Mouse (Mus musculus): ENCODE data around the gene Utp14a. TPM values are rescaled to one million over a fixed set of nuclear protein-coding genes. Genes with fewer than 3 reads are reported as not detected.
"Not testable (repeated sequence)": the region's sequence is repeated elsewhere in the genome, so short reads cannot be mapped to it uniquely, and the experiment has no call there.

The Utp14a gene
- polyA plus RNA-seq (2015; fragmentation: Nextera tagmentation; extraction: Ambion mirVana), result 14.0 and 16.2 TPM in 2 replicates

DNA sequence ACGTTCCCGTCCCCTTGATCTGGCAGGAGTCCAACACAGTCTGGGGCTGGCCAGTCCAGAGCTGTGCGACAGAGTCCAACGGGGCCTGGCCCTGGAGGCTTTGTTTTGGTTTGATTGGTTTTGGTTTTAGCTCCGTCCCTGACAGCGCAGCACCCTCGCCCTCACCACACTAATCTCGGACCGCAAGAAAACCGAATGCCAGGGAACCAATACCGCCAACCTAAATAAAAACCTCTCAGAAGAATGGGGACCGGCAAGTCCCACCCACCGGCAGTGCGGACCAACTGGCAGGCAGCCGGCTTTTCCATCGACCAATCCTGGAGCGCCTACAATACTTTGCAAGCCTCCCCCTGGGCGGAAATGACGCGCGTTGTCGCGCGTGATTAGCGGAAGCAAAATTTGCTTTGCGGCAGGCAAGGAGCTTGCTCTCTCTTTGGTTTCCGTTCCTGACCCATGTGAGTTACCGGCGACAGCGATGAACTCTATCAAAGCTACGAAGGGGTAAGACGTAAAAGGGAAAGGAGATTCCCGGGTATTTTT lies at the start of gene Utp14a:
Gene Utp14a (plus strand): TSS at position 395 of the 540 bp plus-strand sequence.
- no peak for TF ChIP-seq CTCF (IDR thresholded peaks at IDR 0.05; ENCODE audit: low read depth)
- H3K36me3 ChIP-seq (ENCODE audit: insufficient read depth, low read length), result no peaks in the 10 kb centered on the region
- H3K27ac ChIP-seq, result peak within 1 kb of the TSS; percentile 70
- ATAC-seq (replicated peaks; ENCODE audit: low FRiP score, low read depth) (peak; percentile 99), DNase-seq (ENCODE audit: low spot score) (peak; percentile 94)
- peak within 1 kb of the TSS; percentile 46 for H3K4me3 ChIP-seq (replicated peaks; ENCODE audit: low read depth, low read length)
- WGBS, result 16% methylated on average over 33 of the region's 33 CpGs
- H3K27me3 ChIP-seq (ENCODE audit: insufficient read depth, low read length), result no peaks in the 10 kb centered on the region
- no peaks in the 10 kb centered on the region for H3K4me1 ChIP-seq (replicated peaks; ENCODE audit: insufficient read depth, low read length)
- H3K9ac ChIP-seq (ENCODE audit: low read depth, low read length), result peak within 1 kb of the TSS; percentile 52
- no peaks in the 10 kb centered on the region for H3K9me3 ChIP-seq (replicated peaks; ENCODE audit: low read length)
- H3K4me2 ChIP-seq (ENCODE audit: low read length), result peak within 1 kb of the TSS; percentile 62

DNA sequence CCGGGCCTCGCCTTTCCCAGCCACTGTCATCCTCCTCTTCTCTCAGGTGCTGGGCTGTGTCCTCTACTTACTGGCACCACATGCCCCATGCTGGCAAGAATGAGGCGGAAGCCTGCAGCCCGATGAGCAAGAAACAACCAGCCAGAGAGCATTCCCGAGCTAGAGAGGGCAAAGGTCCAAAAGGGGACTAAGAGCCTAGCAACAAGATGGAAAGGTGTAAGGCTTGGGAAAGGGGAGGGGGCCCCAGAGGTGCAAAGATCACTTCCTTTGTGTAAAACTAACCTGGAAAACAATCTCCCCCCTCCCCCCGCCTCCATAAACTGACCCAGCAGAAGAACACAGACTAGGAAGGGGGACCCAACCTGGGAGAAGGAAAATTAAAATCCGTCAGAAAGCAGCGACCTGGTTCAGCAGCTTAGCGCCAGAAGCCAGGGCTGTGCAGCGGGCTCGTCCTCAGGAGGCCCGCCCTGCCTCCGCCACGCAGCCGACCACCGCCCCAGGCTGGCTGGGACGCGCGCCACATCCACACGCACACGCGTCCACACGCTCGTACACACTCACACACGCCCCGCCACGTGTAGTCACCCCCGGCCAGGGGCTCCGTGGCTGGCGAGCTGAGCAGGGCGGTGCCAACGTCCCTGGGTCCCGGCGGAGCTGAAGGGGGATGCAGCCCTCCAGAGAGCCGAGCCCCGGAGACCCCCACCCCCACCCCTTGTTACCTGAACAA lies 48.7 kb upstream of the Utp14a start:
- peak overlapping the region; percentile 68; the same call in 1 of the 2 replicates for H3K27ac ChIP-seq
- H3K4me3 ChIP-seq (replicated peaks; ENCODE audit: low read depth, low read length), result peak overlapping the region; percentile 67
- no peaks in the 10 kb centered on the region for H3K36me3 ChIP-seq (ENCODE audit: insufficient read depth, low read length)
- H3K4me2 ChIP-seq (ENCODE audit: low read length), result peak overlapping the region; percentile 57
- DNase-seq (ENCODE audit: low spot score) (peak; percentile 18), ATAC-seq (replicated peaks; ENCODE audit: low FRiP score, low read depth) (peak; percentile 79)
- H3K9me3 ChIP-seq (replicated peaks; ENCODE audit: low read length), result no peaks in the 10 kb centered on the region
- H3K4me1 ChIP-seq (replicated peaks; ENCODE audit: insufficient read depth, low read length), result no peaks in the 10 kb centered on the region
- H3K27me3 ChIP-seq (ENCODE audit: insufficient read depth, low read length), result no peaks in the 10 kb centered on the region
- TF ChIP-seq CTCF (IDR thresholded peaks at IDR 0.05; ENCODE audit: low read depth), result no peak
- WGBS, result 19% methylated on average over 35 of the region's 36 CpGs
- H3K9ac ChIP-seq (ENCODE audit: low read depth, low read length), result peak overlapping the region; percentile 60

DNA sequence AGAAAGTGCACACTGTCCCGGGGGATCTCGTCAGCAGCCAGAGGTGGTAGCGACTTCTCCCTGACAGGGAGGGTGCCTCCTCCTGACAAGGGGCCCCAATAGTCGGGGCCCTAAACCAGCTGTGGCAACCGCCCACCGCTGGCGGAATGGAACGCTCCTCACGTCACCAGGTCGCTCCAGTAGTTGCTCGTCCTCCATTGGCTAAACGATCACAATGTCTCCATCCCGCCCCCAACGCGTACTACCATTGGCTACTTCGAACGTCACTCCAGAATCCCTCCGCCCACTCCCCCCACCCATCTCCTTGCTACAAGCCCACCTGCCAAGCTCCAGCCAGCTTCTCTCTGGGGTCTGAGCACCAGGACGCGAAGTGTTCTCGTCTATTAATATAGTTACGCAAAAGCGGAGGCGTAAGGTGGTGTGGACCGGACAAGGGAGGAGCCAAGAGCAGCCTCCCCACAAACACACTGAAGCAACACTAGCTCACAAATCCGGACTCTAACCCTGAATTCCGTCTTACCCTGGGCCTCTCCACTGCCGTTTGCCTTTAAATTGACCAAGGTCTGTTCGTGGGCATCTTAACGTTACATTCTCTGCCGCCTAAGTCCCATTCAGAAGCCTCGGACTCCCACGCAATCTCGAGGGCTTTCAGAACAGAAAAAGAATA lies 48.0 kb upstream of the Utp14a start, which contains the start of gene Zdhhc9:
Gene Zdhhc9 (minus strand): TSS at position 360 of the 667 bp plus-strand sequence.
- DNase-seq (ENCODE audit: low spot score), result peak; percentile 88
- no peak for TF ChIP-seq CTCF (IDR thresholded peaks at IDR 0.05; ENCODE audit: low read depth)
- H3K9me3 ChIP-seq (replicated peaks; ENCODE audit: low read length), result no peaks in the 10 kb centered on the region
- WGBS, result 15% methylated on average over 34 of the region's 34 CpGs
- H3K27ac ChIP-seq, result peak within 1 kb of the TSS; percentile 68; the same call in 1 of the 2 replicates
- ATAC-seq (replicated peaks; ENCODE audit: low FRiP score, low read depth), result peak; percentile 97
- no peaks in the 10 kb centered on the region for H3K4me1 ChIP-seq (replicated peaks; ENCODE audit: insufficient read depth, low read length)
- H3K9ac ChIP-seq (ENCODE audit: low read depth, low read length), result peak within 1 kb of the TSS; percentile 60
- H3K4me3 ChIP-seq (replicated peaks; ENCODE audit: low read depth, low read length), result peak within 1 kb of the TSS; percentile 67
- H3K36me3 ChIP-seq (ENCODE audit: insufficient read depth, low read length), result no peaks in the 10 kb centered on the region
- H3K4me2 ChIP-seq (ENCODE audit: low read length), result peak within 1 kb of the TSS; percentile 57
- no peaks in the 10 kb centered on the region for H3K27me3 ChIP-seq (ENCODE audit: insufficient read depth, low read length)

DNA sequence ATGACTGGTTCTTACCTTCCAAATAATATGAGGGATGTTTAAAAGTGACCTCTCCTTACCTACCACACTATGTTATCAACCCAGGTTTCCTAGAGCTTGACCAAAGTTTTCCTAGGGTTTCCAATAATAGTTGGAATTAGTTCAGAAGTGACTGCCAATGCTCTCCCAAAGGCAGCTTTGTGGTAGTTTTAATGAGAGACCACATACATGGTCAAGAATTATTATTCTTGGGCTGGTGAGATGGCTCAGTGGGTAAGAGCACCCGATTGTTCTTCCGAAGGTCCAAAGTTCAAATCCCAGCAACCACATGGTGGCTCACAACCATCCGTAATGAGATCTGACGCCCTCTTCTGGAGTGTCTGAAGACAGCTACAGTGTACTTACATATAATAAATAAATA lies 46.9 kb upstream of the Utp14a start:
- H3K36me3 ChIP-seq (ENCODE audit: insufficient read depth, low read length); H3K27me3 ChIP-seq (ENCODE audit: insufficient read depth, low read length); H3K4me1 ChIP-seq (replicated peaks; ENCODE audit: insufficient read depth, low read length); H3K4me3 ChIP-seq (replicated peaks; ENCODE audit: low read depth, low read length); DNase-seq (ENCODE audit: low spot score); H3K4me2 ChIP-seq (ENCODE audit: low read length); H3K27ac ChIP-seq; H3K9me3 ChIP-seq (replicated peaks; ENCODE audit: low read length); ATAC-seq (replicated peaks; ENCODE audit: low FRiP score, low read depth); H3K9ac ChIP-seq (ENCODE audit: low read depth, low read length): not testable (repeated sequence)
- 70% methylated on average over 3 of the region's 4 CpGs for WGBS

DNA sequence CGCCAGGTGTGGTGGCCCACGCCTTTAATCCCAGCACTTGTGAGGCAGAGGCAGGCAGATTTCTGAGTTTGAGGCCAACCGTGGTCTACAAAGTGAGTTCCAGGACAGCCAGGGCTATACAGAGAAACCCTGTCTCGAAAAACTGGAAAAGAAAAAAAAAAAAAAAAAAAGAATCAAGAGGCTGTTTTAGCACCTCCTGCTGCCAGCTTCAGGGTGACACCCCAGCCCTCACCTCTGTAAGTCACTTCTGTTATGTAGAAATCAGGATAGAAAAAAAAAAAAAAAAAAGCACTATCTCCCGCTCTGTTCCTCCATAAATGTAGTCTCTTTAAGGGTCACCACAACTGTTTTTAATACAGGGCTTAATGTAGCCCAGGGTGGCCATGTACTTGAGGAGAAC lies 37.2 kb upstream of the Utp14a start:
- Histone ChIP-seq H3K4me2 (ENCODE audit: low read length) (no peak overlapping the region), H3K9me3 (replicated peaks; ENCODE audit: low read length) (no peaks in the 10 kb centered on the region), H3K4me3 (replicated peaks; ENCODE audit: low read depth, low read length) (no peak overlapping the region), H3K4me1 (replicated peaks; ENCODE audit: insufficient read depth, low read length) (no peaks in the 10 kb centered on the region), H3K36me3 (ENCODE audit: insufficient read depth, low read length) (no peaks in the 10 kb centered on the region), H3K9ac (ENCODE audit: low read depth, low read length) (no peak overlapping the region), H3K27me3 (ENCODE audit: insufficient read depth, low read length) (no peaks in the 10 kb centered on the region), H3K27ac (no peak overlapping the region)
- ATAC-seq (replicated peaks; ENCODE audit: low FRiP score, low read depth) (no peak), DNase-seq (ENCODE audit: low spot score) (no peak)
- WGBS, result 85% methylated on average over 5 of the region's 5 CpGs
- TF ChIP-seq CTCF (IDR thresholded peaks at IDR 0.05; ENCODE audit: low read depth), result no peak

DNA sequence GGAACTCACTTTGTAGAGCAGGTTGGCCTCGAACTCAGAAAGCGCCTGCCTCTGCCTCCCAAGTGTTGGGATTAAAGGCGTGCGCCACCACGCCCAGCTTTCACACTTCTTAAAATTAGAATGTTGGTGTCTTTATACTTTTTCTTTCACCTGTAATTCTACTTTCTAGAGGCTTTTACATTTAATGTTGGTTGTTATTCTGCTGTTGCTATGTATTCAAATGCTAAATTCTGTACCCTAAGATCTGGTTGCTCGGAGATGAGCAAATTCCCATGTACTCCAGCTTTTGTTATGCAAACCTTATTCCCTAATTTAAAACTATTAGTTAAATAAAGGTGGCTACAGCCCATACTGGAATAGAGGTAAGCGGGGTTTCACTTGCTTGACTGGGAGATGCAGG lies 34.0 kb upstream of the Utp14a start:
- DNase-seq (ENCODE audit: low spot score), result no peak

More for the DNA sequence above, 34.0 kb upstream of the Utp14a start:
- Histone ChIP-seq H3K36me3 (ENCODE audit: insufficient read depth, low read length) (no peaks in the 10 kb centered on the region), H3K9ac (ENCODE audit: low read depth, low read length) (no peak overlapping the region), H3K9me3 (replicated peaks; ENCODE audit: low read length) (no peaks in the 10 kb centered on the region), H3K27me3 (ENCODE audit: insufficient read depth, low read length) (no peaks in the 10 kb centered on the region), H3K4me1 (replicated peaks; ENCODE audit: insufficient read depth, low read length) (no peaks in the 10 kb centered on the region), H3K4me2 (ENCODE audit: low read length) (no peak overlapping the region), H3K4me3 (replicated peaks; ENCODE audit: low read depth, low read length) (no peak overlapping the region), H3K27ac (no peak overlapping the region)
- no peak for ATAC-seq (replicated peaks; ENCODE audit: low FRiP score, low read depth)
- no peak for TF ChIP-seq CTCF (IDR thresholded peaks at IDR 0.05; ENCODE audit: low read depth)
- 87% methylated on average over 7 of the region's 7 CpGs for WGBS

Measured in kidney, postnatal 0 days (tissue).